Mouse (Mus musculus): ENCODE results near the gene Trim14. TPM values are rescaled to one million over a fixed set of nuclear protein-coding genes. Genes with fewer than 3 reads are reported as not detected.

Trim14 gene
- total and polyA plus RNA-seq, 2 experiments from 2014 or later = 0.46 to 10.9 TPM

DNA sequence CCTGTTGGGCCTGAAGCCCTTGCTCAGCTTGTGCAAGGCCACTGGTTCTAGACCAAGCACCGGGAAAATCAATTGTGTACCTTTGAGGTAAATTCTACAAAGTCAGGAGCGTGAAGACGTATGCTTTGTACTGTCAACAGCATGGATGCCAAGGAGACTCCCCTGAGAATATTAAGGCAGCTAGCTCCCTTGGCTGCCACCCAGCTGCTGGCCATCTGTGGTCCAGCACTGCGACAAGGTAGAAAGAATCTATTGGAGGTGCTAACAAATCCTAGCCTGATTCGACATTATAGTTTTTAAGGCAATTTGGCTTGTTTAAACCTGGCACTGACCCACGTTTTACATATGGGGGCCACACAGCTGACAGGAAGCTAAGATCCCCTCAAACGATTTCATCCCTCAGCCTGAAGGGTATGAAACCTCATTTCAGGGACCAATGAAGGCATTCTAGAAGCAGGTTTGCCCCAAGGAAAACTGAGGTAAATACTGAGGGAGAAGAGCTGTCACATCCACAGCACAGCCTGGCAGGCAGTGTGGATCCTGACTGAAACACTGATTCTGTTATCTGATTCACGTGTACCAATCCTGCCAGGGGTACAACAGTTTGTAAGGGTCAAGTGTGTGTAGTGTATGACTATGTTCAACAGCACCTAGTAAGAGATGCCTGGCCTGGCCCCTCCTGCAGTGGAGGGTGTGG, 30.4 kb downstream of the Trim14 start:
- ATAC-seq (ENCODE audit: insufficient read depth, low read depth) (no peak), DNase-seq (ENCODE audit: low spot score) (no peak)
- peaks cover 39% of the 10 kb centered on the region for H3K36me3 ChIP-seq (replicated peaks; ENCODE audit: control insufficient read depth, insufficient read depth, low read length)
- H3K27me3 ChIP-seq (ENCODE audit: control insufficient read depth, insufficient read depth, low read length) = no peaks in the 10 kb centered on the region
- 59% methylated on average over 8 of the region's 8 CpGs for WGBS
- no peak overlapping the region for H3K9ac ChIP-seq (replicated peaks; ENCODE audit: low read depth, low read length)
- H3K9me3 ChIP-seq (replicated peaks; ENCODE audit: control insufficient read depth, low read length) = no peaks in the 10 kb centered on the region
- H3K27ac ChIP-seq (ENCODE audit: low read depth) = no peak overlapping the region
- TF ChIP-seq CTCF (IDR thresholded peaks at IDR 0.05; ENCODE audit: low read depth) = no peak
- TF ChIP-seq EP300 (IDR thresholded peaks at IDR 0.05; ENCODE audit: low read depth) = no peak
- H3K4me2 ChIP-seq (ENCODE audit: low read depth, low read length) = no peak overlapping the region
- H3K4me1 ChIP-seq (ENCODE audit: control insufficient read depth, insufficient read depth) = 0 out of 2 replicates have a peak, but pooled peaks cover 7% of the 10 kb centered on the region
- H3K4me3 ChIP-seq (ENCODE audit: low read depth, low read length) = no peak overlapping the region

GRCm38 (mm10) chr4:46503881-46504280, 32.1 kb downstream of the Trim14 start:
- Histone ChIP-seq H3K4me2 (ENCODE audit: low read depth, low read length) (no peak overlapping the region), H3K9ac (replicated peaks; ENCODE audit: low read depth, low read length) (no peak overlapping the region), H3K27me3 (ENCODE audit: control insufficient read depth, insufficient read depth, low read length) (no peaks in the 10 kb centered on the region), H3K4me3 (ENCODE audit: low read depth, low read length) (no peak overlapping the region), H3K4me1 (ENCODE audit: control insufficient read depth, insufficient read depth) (0 out of 2 replicates have a peak, but pooled peaks cover 7% of the 10 kb centered on the region), H3K9me3 (replicated peaks; ENCODE audit: control insufficient read depth, low read length) (no peaks in the 10 kb centered on the region), H3K36me3 (replicated peaks; ENCODE audit: control insufficient read depth, insufficient read depth, low read length) (peaks cover 44% of the 10 kb centered on the region), H3K27ac (ENCODE audit: low read depth) (no peak overlapping the region)
- 49% methylated on average over 3 of the region's 3 CpGs for WGBS
- ATAC-seq (ENCODE audit: insufficient read depth, low read depth) (no peak), DNase-seq (ENCODE audit: low spot score) (peak; percentile 3)
- TF ChIP-seq EP300 (IDR thresholded peaks at IDR 0.05; ENCODE audit: low read depth) (no peak), CTCF (IDR thresholded peaks at IDR 0.05; ENCODE audit: low read depth) (no peak)

GRCm38 (mm10) chr4:46502606-46503502, 33.1 kb downstream of the Trim14 start:
- H3K9ac ChIP-seq (replicated peaks; ENCODE audit: low read depth, low read length) = no peak overlapping the region
- H3K27me3 ChIP-seq (ENCODE audit: control insufficient read depth, insufficient read depth, low read length) = no peaks in the 10 kb centered on the region
- 74% methylated on average over 16 of the region's 16 CpGs for WGBS
- no peak for ATAC-seq (ENCODE audit: insufficient read depth, low read depth)
- H3K36me3 ChIP-seq (replicated peaks; ENCODE audit: control insufficient read depth, insufficient read depth, low read length) = peaks cover 44% of the 10 kb centered on the region
- H3K4me1 ChIP-seq (ENCODE audit: control insufficient read depth, insufficient read depth) = 0 out of 2 replicates have a peak, but pooled peaks cover 7% of the 10 kb centered on the region
- DNase-seq (ENCODE audit: low spot score) = peak; percentile 3
- no peaks in the 10 kb centered on the region for H3K9me3 ChIP-seq (replicated peaks; ENCODE audit: control insufficient read depth, low read length)
- no peak overlapping the region for H3K27ac ChIP-seq (ENCODE audit: low read depth)
- H3K4me3 ChIP-seq (ENCODE audit: low read depth, low read length) = no peak overlapping the region
- H3K4me2 ChIP-seq (ENCODE audit: low read depth, low read length) = no peak overlapping the region
- TF ChIP-seq CTCF (IDR thresholded peaks at IDR 0.05; ENCODE audit: low read depth) = no peak
- TF ChIP-seq EP300 (IDR thresholded peaks at IDR 0.05; ENCODE audit: low read depth) = no peak

GRCm38 (mm10) chr4:46498976-46499375, 37.0 kb downstream of the Trim14 start:
- Histone ChIP-seq H3K4me3 (ENCODE audit: low read depth, low read length) (no peak overlapping the region), H3K27me3 (ENCODE audit: control insufficient read depth, insufficient read depth, low read length) (no peaks in the 10 kb centered on the region), H3K27ac (ENCODE audit: low read depth) (no peak overlapping the region), H3K9me3 (replicated peaks; ENCODE audit: control insufficient read depth, low read length) (no peaks in the 10 kb centered on the region), H3K36me3 (replicated peaks; ENCODE audit: control insufficient read depth, insufficient read depth, low read length) (peaks cover 43% of the 10 kb centered on the region), H3K4me1 (ENCODE audit: control insufficient read depth, insufficient read depth) (no peaks in the 10 kb centered on the region), H3K9ac (replicated peaks; ENCODE audit: low read depth, low read length) (no peak overlapping the region), H3K4me2 (ENCODE audit: low read depth, low read length) (no peak overlapping the region)
- TF ChIP-seq CTCF (IDR thresholded peaks at IDR 0.05; ENCODE audit: low read depth) = peak; percentile 68
- no peak for TF ChIP-seq EP300 (IDR thresholded peaks at IDR 0.05; ENCODE audit: low read depth)
- DNase-seq (ENCODE audit: low spot score) (peak; percentile 5), ATAC-seq (ENCODE audit: insufficient read depth, low read depth) (no peak)
- 14% methylated on average over 4 of the region's 4 CpGs for WGBS

- peaks cover 43% of the 10 kb centered on the region for H3K36me3 ChIP-seq (replicated peaks; ENCODE audit: control insufficient read depth, insufficient read depth, low read length)
- no peak for ATAC-seq (ENCODE audit: insufficient read depth, low read depth)
These were observed 37.4 kb downstream of the Trim14 start for GRCm38 (mm10) chr4:46498511-46498910.

More at GRCm38 (mm10) chr4:46498511-46498910, 37.4 kb downstream of the Trim14 start:
- Histone ChIP-seq H3K4me1 (ENCODE audit: control insufficient read depth, insufficient read depth) (no peaks in the 10 kb centered on the region), H3K9ac (replicated peaks; ENCODE audit: low read depth, low read length) (no peak overlapping the region), H3K4me3 (ENCODE audit: low read depth, low read length) (no peak overlapping the region), H3K27ac (ENCODE audit: low read depth) (no peak overlapping the region), H3K9me3 (replicated peaks; ENCODE audit: control insufficient read depth, low read length) (no peaks in the 10 kb centered on the region), H3K27me3 (ENCODE audit: control insufficient read depth, insufficient read depth, low read length) (no peaks in the 10 kb centered on the region), H3K4me2 (ENCODE audit: low read depth, low read length) (no peak overlapping the region)
- WGBS = 82% methylated on average over 3 of the region's 3 CpGs
- no peak for TF ChIP-seq EP300 (IDR thresholded peaks at IDR 0.05; ENCODE audit: low read depth)
- TF ChIP-seq CTCF (IDR thresholded peaks at IDR 0.05; ENCODE audit: low read depth) = no peak
- peak; percentile 2 for DNase-seq (ENCODE audit: low spot score)
